Mouse (Mus musculus) neural tube, embryonic 14.5 days (tissue): ENCODE measurements around the gene Perp. TPM values are rescaled to one million over a fixed set of nuclear protein-coding genes. Genes with fewer than 3 reads are reported as not detected.

Experiments used
- ATAC-seq: fragments of 200-750 bp; cut with Nextera tagmentation; 2 replicates; pipeline ENCODE4 v1.8.0; 2017; ENCODE audit warnings: low read depth, mild to moderate bottlenecking, moderate TSS enrichment, moderate library complexity
- H3K27ac ChIP-seq: fragments of 300-500 bp; sonication (generic); 2 replicates; pipeline ENCODE4 v1.5.1; 2014; ENCODE audit warnings: low read depth, mild to moderate bottlenecking, control low read depth, low read length, moderate library complexity, mixed read lengths
- H3K27me3 ChIP-seq: fragments of 300-500 bp; sonication (generic); 2 replicates; pipeline ENCODE4 v1.6.1; 2014; ENCODE audit warnings: low read length; ENCODE audit not compliant: control insufficient read depth, insufficient read depth
- H3K36me3 ChIP-seq: fragments of 300-500 bp; sonication (generic); 2 replicates; pipeline ENCODE4 v1.6.1; 2014; ENCODE audit warnings: low read length, mixed read lengths; ENCODE audit not compliant: control insufficient read depth, insufficient read depth
- H3K4me1 ChIP-seq: fragments of 300-500 bp; sonication (generic); 2 replicates; pipeline ENCODE4 v1.6.1; 2014; ENCODE audit warnings: low read length; ENCODE audit not compliant: control insufficient read depth, insufficient read depth
- H3K4me2 ChIP-seq: fragments of 300-500 bp; sonication (generic); 2 replicates; pipeline ENCODE4 v1.6.1; 2014; ENCODE audit warnings: mild to moderate bottlenecking, low read depth, low read length, control low read depth
- H3K4me3 ChIP-seq: fragments of 300-500 bp; sonication (generic); 2 replicates; pipeline ENCODE4 v1.5.1; 2014; ENCODE audit warnings: low read depth, low read length, control low read depth, mixed read lengths
- H3K9ac ChIP-seq: fragments of 300-500 bp; sonication (generic); replicated peaks from 2 replicates; pipeline ENCODE4 v1.6.1; 2014; ENCODE audit warnings: low read depth, mild to moderate bottlenecking, control low read depth, low read length, mixed read lengths
- H3K9me3 ChIP-seq: fragments of 300-500 bp; sonication (generic); 2 replicates; pipeline ENCODE4 v1.6.1; 2016; ENCODE audit warnings: low read length; ENCODE audit not compliant: control insufficient read depth
- WGBS: fragments of 180-500 bp; shearing (Covaris S2); extraction: QIAGEN DNeasy Blood & Tissue Kit; methylation state at CpG from one replicate; pipeline ENCODE4 v1.1.7; 2014; 5-methylcytosine and 5-hydroxymethylcytosine counted together
- polyA plus RNA-seq: library from polyadenylated mRNA; unstranded; fragments of >200 nt; fragmentation: Nextera tagmentation; extraction: Ambion mirVana; gene quantifications from 2 replicates; pipeline ENCODE4 v1.2.1, GENCODE M21; 2014

Gene Perp
- polyA plus RNA-seq, 1 experiment from 2014 or later, result 8.7 TPM

GRCm38 (mm10) chr10:18859632-18860031, 14.8 kb downstream of the Perp start:
- Histone ChIP-seq H3K4me1 (no peaks in the 10 kb centered on the region), H3K27ac (no peak overlapping the region), H3K4me2 (no peak overlapping the region), H3K4me3 (no peak overlapping the region), H3K36me3 (no peaks in the 10 kb centered on the region), H3K27me3 (no peaks in the 10 kb centered on the region), H3K9ac (no peak overlapping the region), H3K9me3 (no peaks in the 10 kb centered on the region)
- WGBS, result 70% methylated on average over 3 of the region's 3 CpGs
- ATAC-seq, result no peak

DNA sequence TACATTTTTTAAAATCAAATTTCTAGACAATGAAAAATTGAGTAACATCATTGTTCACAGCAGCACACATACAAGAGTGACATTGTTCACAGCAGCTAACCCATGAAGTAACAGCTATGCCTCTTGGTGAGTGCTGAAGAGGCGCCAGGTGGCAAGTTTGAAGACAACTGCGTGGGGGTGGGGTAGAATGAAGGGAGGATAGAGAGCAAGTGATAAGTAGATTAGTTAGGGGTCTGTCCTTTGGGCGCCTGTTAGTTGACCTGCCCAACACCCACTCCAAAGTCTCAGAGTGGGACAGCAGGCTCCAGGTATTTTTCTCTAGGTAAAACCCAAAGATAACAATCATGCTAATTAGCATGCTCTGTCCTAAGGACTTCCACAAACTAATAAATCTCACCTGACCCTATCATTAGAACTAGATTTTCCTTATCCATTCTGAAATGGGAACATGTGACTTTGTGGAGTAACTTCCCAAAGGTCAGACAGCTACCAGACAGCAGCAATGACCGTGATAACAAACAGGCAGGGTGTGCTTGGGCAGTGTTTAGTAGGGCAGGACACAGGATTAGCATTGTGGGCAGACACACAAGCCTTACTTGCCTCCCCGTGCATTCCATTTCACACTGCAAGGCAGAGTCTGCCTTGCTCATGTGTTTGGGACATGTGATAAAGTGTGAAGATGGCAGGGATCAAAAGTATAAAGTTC, 15.5 kb downstream of the Perp start:
- ATAC-seq, result no peak
- H3K27me3 ChIP-seq, result no peaks in the 10 kb centered on the region

DNA sequence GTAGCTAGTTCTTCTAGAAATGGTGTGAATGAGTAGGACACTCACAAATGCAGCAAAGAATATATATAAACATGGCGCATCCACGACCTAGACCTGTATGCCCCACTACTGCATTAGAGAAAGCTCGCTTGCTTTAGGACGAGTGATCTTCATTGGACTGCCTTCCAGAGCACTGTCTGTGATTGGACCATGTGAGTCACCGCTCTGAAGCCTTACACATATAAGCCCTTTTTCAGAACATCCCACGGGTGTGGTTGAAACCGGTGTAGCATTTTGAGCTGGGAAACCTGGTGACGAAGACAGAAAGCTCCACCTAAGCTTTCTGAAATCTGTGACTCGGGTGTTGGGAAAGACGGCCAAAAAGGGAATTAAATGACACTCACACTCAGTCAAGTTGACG, 16.0 kb downstream of the Perp start:
- no peaks in the 10 kb centered on the region for H3K27me3 ChIP-seq
- ATAC-seq, result no peak
- no peaks in the 10 kb centered on the region for H3K36me3 ChIP-seq
- H3K4me1 ChIP-seq, result no peaks in the 10 kb centered on the region
- no peaks in the 10 kb centered on the region for H3K9me3 ChIP-seq
- WGBS, result 85% methylated on average over 11 of the region's 11 CpGs
- no peak overlapping the region for H3K27ac ChIP-seq
- H3K9ac ChIP-seq, result no peak overlapping the region
- H3K4me3 ChIP-seq, result no peak overlapping the region
- no peak overlapping the region for H3K4me2 ChIP-seq

More for the DNA sequence above, 15.5 kb downstream of the Perp start:
- no peaks in the 10 kb centered on the region for H3K36me3 ChIP-seq
- no peak overlapping the region for H3K9ac ChIP-seq
- no peak overlapping the region for H3K4me2 ChIP-seq
- H3K4me1 ChIP-seq, result no peaks in the 10 kb centered on the region
- 73% methylated on average over 5 of the region's 5 CpGs for WGBS
- no peaks in the 10 kb centered on the region for H3K9me3 ChIP-seq
- no peak overlapping the region for H3K27ac ChIP-seq
- H3K4me3 ChIP-seq, result no peak overlapping the region

- no peaks in the 10 kb centered on the region for H3K4me1 ChIP-seq
- no peak overlapping the region for H3K9ac ChIP-seq
- H3K27me3 ChIP-seq, result no peaks in the 10 kb centered on the region
- H3K4me2 ChIP-seq, result no peak overlapping the region
- H3K9me3 ChIP-seq, result no peaks in the 10 kb centered on the region
- H3K36me3 ChIP-seq, result no peaks in the 10 kb centered on the region
- 80% methylated on average over 4 of the region's 4 CpGs for WGBS
- no peak overlapping the region for H3K27ac ChIP-seq
- H3K4me3 ChIP-seq, result no peak overlapping the region
- no peak for ATAC-seq
Measured at GRCm38 (mm10) chr10:18861418-18861817, 16.6 kb downstream of the Perp start.

DNA sequence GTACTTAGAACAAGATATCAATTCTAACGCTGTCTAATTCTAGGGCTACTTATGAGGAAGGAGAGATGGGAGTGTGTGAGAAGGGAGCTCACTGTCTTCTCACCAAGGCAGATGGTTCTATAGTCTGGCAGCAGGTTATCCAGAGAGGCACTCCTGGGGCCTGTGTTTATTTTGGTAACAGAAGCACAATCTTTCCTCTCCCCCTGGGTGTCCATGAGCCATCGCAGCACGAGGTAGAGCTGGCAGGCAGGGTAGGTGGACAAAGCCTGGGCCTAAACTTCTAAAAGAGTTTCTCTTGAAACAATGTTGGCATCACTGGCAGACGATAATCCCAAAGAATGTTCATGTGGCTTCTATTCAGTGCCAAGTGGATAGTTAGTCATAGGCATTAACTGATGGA, 18.5 kb downstream of the Perp start:
- Histone ChIP-seq H3K4me3 (no peak overlapping the region), H3K4me1 (no peaks in the 10 kb centered on the region), H3K4me2 (no peak overlapping the region), H3K27me3 (no peaks in the 10 kb centered on the region), H3K9me3 (no peaks in the 10 kb centered on the region), H3K36me3 (no peaks in the 10 kb centered on the region), H3K27ac (no peak overlapping the region), H3K9ac (no peak overlapping the region)
- no peak for ATAC-seq
- WGBS, result 82% methylated on average over 4 of the region's 4 CpGs

DNA sequence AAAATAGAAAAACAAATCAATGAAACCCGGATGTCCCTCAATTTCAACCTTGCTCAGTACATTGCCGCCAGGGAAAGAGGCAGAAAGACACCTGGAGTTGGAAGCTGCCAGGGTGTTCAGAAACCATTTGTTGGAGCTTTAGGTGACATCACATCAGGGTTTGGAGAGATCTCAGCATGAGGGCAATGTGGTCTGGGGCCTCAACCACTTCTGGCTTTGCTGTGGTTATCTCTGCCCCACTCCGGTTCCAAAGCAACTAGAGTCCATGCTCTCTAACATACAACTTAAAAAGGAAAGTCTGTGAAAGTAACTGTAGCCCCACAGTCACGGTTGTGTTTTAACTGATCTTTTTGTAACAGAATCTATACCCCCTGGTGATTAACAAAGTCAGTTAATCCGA, 19.9 kb downstream of the Perp start:
- H3K9me3 ChIP-seq, result no peaks in the 10 kb centered on the region
- H3K4me2 ChIP-seq, result no peak overlapping the region
- 61% methylated on average over 5 of the region's 5 CpGs for WGBS
- no peak overlapping the region for H3K9ac ChIP-seq
- H3K4me1 ChIP-seq, result no peaks in the 10 kb centered on the region
- no peak overlapping the region for H3K27ac ChIP-seq
- H3K4me3 ChIP-seq, result no peak overlapping the region
- no peak for ATAC-seq
- no peaks in the 10 kb centered on the region for H3K27me3 ChIP-seq
- H3K36me3 ChIP-seq, result no peaks in the 10 kb centered on the region

- 87% methylated on average over 2 of the region's 2 CpGs for WGBS
- ATAC-seq, result no peak
- Histone ChIP-seq H3K9ac (no peak overlapping the region), H3K9me3 (no peaks in the 10 kb centered on the region), H3K4me3 (no peak overlapping the region), H3K4me1 (no peaks in the 10 kb centered on the region), H3K36me3 (no peaks in the 10 kb centered on the region), H3K27ac (no peak overlapping the region), H3K27me3 (no peaks in the 10 kb centered on the region), H3K4me2 (no peak overlapping the region)
Measured at GRCm38 (mm10) chr10:18870990-18871389, 26.2 kb downstream of the Perp start.

DNA sequence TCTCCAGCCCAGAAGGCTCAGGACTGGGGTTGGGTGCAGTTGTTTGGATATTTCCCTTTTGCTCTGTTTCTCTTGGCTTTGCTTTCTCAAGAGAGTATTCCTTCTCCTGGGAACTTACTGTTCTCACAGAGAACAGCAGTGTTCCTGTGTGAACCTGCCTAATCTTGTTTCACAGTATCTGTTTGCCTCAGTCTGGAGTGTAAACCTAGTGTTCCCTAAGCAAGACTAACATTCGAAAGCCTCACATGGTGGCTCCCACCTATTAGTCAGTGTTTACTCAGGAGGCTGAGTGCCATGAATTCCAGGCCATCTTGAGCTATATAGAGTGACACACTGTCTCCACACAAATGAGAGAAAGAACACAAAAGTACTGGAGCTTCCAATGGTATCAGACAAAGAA, 31.4 kb downstream of the Perp start:
- Histone ChIP-seq H3K4me2 (no peak overlapping the region), H3K27me3 (no peaks in the 10 kb centered on the region), H3K4me3 (no peak overlapping the region), H3K4me1 (no peaks in the 10 kb centered on the region), H3K27ac (no peak overlapping the region), H3K9ac (no peak overlapping the region), H3K9me3 (no peaks in the 10 kb centered on the region), H3K36me3 (no peaks in the 10 kb centered on the region)
- WGBS, result 51% methylated on average over 1 of the region's 1 CpGs
- no peak for ATAC-seq

GRCm38 (mm10) chr10:18878111-18878510, 33.3 kb downstream of the Perp start:
- H3K9me3 ChIP-seq, result no peaks in the 10 kb centered on the region

More at GRCm38 (mm10) chr10:18878111-18878510, 33.3 kb downstream of the Perp start:
- Histone ChIP-seq H3K36me3 (no peaks in the 10 kb centered on the region), H3K4me3 (no peak overlapping the region), H3K4me2 (no peak overlapping the region), H3K4me1 (no peaks in the 10 kb centered on the region), H3K27me3 (no peaks in the 10 kb centered on the region), H3K9ac (no peak overlapping the region), H3K27ac (no peak overlapping the region)
- no peak for ATAC-seq
- WGBS, result 95% methylated on average over 6 of the region's 6 CpGs
